Mouse (Mus musculus) megakaryocyte progenitor cell, adult 5-6 weeks (primary cell): ENCODE data around the gene Taf5l. TPM values are rescaled to one million over a fixed set of nuclear protein-coding genes. Genes with fewer than 3 reads are reported as not detected.
"Not testable (repeated sequence)": the region's sequence is repeated elsewhere in the genome, so short reads cannot be mapped to it uniquely, and the experiment has no call there.

ENCODE experiments used
- ATAC-seq: replicated peaks from 2 replicates; pipeline ENCODE4 v1.8.0; 2016; ENCODE audit warnings: mild to moderate bottlenecking, moderate TSS enrichment, inconsistent platforms; ENCODE audit not compliant: poor library complexity
- total RNA-seq, 2 experiments: library from RNA; stranded (forward) in 1 of 2; stranded (reverse) in 1 of 2; fragments of 157-497, 149-512 nt in 1 of 2; fragments of 200-1000 nt in 1 of 2; gene quantifications; 2 replicates each; pipeline versions ENCODE4 v1.2.3 to v1.2.4; 2015 to 2017

Gene Taf5l
- total RNA-seq, 2 experiments from 2014 or later = 32.8 TPM

DNA sequence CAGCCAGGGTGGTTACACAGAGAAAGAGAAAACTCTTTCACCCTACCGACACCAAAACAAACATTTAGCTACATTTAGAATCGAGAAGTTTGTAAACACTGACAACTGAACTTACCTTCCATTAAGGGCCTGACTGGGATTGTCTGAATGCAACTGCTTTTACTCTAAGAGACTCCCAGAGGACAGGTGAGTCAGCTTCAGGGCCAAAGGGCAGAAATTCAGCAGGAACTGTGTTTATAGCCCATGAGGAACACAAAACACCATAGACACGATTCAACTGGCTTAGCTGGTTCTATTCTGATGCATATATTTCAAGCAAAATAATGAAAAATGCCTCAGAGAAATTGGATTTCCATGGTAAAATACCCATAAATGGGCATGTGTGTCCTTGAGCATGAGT, 6.4 kb downstream of the Taf5l start:
- ATAC-seq = no peak

DNA sequence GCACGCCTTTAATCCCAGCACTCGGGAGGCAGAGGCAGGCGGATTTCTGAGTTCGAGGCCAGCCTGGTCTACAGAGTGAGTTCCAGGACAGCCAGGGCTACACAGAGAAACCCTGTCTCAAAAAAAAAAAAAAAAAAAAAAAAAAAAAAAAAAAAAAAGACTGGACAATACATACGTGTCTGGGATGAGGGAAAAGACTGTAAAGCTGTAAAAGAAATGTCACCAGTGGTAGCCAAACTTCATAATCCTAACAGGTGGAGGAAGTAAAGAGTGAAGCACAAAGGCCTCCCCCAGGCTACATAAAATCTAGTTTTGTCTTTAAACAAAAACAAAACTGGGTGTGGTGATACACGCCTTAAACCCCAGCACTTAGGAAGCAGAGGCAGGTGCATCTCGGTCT, 6.9 kb downstream of the Taf5l start:
- not testable (repeated sequence) for ATAC-seq

DNA sequence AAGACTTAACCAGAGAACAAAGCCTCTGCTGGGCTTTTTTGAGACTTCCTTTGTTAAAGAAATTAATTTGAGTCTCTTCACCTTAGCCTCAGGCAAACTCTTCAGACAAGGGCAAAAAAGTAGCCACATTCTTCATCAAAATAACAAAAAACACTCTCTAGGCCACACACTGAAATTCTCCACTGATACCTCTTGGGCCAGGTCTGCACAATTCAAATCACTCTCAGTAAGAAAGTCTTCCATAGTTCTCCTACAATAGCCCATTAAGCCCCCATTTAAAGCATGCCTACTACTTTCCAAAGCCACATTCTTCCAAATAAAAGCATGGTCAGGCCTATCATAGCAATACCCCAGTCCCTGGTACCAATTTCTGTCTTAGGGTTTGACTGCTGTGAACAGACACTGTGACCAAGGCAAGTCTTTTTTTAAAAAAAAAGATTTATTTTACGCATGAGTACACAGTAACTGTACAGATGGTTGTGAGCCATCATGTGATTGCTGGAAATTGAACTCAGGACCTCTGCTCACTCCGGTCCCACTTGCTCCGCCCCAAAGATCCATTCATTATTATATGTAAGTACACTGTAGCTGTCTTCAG, 9.1 kb downstream of the Taf5l start:
- ATAC-seq = no peak

DNA sequence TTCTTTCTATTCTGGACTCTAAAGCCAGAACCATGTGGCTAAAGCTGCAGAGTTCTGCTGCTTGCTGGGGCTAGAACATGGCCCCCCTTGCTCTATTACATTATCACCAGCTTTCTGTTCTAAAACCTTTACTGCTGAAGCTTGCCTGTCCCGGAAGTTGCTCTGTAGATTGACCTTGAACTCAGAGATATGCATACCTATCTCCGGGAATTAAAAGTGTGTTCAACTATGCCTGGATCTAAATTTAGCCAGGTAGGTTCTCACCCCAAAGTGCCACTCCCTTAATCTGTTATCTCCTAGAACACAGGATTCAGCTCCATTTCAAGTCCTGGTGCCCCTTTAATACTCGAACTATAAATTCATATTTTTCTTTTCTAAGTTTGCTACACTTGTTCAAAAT, 9.6 kb downstream of the Taf5l start:
- no peak for ATAC-seq

- ATAC-seq = no peak
Measured at GRCm38 (mm10) chr8:124007829-124008228, 13.4 kb downstream of the Taf5l start.

DNA sequence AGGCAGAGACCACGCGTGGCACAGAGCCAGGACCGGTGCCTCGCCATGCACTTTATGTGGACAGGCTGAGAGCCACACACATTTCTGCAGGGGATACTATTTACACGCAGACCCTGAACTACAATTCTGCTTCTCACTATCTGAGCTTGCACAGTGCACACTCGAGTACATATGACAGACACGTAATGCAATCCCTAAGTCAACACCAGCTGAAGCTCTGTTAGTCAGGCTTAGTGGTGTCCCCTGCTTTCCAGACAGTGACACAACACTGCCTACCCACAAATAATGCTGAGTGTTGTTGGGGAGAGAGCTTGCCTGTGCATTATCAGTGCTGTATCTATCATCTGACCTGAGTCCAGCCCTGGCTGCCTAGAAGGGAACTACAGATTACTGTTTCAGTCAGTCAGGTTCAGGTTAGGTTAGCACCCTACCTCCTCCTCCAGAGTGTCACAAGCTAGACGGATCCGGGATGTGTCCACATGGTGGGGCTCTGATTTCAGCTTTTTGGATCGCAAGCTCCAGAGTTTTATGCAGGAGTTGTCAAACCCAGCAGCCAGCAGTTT, 18.6 kb downstream of the Taf5l start:
- no peak for ATAC-seq

- ATAC-seq = peak; percentile 46
Measured at GRCm38 (mm10) chr8:123999568-123999967, 21.6 kb downstream of the Taf5l start.

- ATAC-seq = no peak
Measured at GRCm38 (mm10) chr8:123993997-123994396, 27.2 kb downstream of the Taf5l start.

- ATAC-seq = no peak
Measured at GRCm38 (mm10) chr8:123993597-123993996, 27.6 kb downstream of the Taf5l start.

- peak; percentile 23 for ATAC-seq
Measured at GRCm38 (mm10) chr8:123992587-123992986, 28.6 kb downstream of the Taf5l start.

GRCm38 (mm10) chr8:123990277-123991049, 30.7 kb downstream of the Taf5l start:
- ATAC-seq = peak; percentile 47

DNA sequence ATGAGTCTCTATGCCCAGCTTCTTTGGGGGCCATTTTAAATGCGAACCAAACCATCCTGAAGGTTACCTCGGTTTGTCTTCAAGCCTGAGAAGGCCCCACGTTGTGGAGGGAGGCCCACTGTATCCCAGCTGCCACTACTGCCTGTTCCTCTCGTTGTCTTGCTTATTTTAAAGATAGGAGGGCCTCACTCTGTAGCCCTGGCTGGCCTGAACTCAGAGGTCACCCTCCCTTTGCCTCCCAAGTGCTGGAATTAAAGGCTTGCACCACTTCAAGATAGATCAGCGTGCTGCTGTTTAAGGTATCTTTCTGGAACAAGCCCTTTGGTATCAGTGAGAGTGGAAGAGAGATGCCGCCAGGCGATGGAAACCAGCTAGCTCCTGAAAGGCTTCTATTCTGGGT, 32.1 kb downstream of the Taf5l start:
- ATAC-seq = peak; percentile 9; the same call in 1 of the 2 replicates

- ATAC-seq = peak; percentile 86
Measured at GRCm38 (mm10) chr8:123988605-123989038, 32.6 kb downstream of the Taf5l start.

- peak; percentile 68 for ATAC-seq
Measured at GRCm38 (mm10) chr8:123982826-123983400, 38.3 kb downstream of the Taf5l start, which contains the start of gene Abcb10. Gene Abcb10, minus strand, starts transcription at chr8:123983122.

DNA sequence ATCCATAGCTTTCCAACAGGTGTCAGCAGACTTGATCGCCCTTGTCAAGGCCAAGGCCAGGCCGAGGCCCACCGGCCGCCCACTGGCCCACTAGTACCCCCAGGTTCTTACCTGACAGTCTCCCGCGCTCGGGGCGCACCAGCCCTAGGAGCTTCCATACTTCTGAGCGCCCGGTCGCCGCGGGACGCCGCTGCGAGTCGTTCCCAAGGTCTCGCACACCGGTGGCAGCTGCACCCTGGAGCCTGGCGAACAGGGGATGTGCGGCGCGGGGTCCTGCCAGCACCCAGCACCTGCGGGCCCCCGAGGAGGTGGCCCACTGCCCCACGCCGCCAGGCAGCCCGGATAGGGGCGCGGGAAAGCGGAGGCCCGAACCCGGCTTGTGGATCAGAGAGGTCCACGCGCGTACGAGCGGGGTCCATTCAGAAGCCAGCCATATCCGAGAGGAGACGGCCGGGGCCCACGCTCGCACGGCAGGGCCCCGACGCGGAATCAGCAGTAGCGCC, 38.9 kb downstream of the Taf5l start:
- no peak; the same call in 1 of the 2 replicates for ATAC-seq

- no peak for ATAC-seq
Measured at GRCm38 (mm10) chr8:123981674-123982073, 39.5 kb downstream of the Taf5l start.

DNA sequence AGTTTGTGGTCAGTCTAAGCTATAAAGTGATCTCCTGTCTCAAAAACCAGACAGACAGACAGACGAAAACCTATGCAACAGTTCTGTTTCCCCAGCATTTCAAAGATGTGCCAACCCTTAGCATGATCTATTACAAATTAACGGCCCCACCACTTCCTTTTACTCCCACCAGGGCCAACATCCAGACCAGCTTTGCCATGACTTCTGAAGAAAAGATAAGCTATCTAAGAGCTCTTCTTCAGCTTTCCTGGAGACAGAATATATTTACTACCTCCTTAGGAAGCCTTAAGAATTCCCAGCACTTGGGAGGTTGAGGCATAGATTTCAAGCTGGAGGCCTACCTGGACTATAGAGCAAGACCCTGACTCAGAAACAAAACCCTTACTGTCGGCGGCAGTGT, 41.0 kb downstream of the Taf5l start:
- no peak; the same call in 1 of the 2 replicates for ATAC-seq

DNA sequence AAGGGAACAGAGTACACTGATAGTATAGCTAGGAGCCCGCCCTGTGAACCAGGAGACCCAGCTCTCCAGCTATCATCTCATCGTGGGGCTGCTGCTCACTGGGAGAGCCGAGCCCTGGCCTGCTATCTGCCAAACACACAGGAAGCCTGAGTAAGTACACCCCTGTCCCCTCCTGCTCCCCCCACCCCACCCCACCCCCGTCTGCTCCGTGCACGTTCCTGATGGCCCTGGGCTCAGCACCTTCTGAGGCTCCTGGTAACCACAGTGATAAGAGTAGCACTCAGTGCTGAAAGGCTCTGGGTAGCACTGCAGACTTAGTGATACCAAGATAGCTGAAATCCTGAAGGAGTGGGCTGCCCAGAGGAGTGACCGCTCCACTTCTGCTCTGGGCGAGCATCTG, 42.3 kb downstream of the Taf5l start:
- peak; percentile 63 for ATAC-seq

DNA sequence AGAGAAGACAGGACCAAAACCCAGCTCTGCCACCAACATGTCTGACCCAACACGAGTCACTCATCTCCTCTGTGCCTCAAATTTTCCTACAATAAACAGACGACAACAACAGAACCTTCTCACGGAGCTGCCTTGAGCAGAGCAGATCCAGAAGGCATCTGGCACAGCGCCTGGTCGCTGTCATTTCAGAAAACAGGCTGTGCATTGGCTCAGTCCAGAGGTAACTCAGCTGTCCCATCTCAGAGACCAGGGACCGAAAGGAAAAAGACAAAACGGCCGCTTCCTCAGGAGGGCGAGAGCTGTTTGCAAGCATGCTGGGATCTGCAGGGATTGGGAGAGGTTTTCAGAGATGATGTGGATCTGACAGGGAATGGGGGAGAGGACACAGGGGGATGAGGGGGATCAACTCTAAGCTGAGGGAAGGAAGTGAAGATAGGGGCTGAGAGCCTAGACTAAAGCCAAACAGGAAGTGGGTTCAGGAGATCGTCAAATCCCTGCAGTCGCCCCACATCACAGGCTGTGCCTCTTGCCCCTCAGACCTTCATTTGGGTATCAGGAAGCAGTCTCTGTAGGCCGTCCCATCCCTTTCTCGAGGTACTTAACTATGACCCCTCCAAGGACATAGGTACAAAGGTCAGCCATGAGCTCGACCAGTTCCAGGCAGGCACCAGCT, 42.9 kb downstream of the Taf5l start:
- ATAC-seq = peak; percentile 2; the same call in 1 of the 2 replicates

- no peak for ATAC-seq
Measured at GRCm38 (mm10) chr8:123977499-123977898, 43.7 kb downstream of the Taf5l start.

DNA sequence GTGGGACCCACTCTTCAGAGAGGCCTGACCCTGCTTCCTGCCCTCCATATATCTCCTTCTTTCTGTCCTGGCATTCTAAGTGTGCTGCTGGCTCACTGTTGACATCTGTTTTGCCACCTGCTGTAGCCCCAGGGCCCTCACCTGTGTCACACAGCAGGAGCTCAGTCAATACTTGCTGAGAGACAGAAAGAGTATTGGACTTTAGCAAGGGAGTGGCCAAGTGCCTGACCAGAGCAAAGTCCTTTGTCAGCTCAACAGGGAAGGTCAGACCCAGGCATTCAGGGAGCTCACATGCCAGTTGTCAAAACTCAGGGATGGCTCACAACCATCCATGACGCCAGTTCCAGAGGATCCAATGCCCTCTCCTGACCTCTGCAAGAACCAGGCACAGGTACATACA, 47.7 kb downstream of the Taf5l start:
- ATAC-seq = no peak
